Mouse (Mus musculus): ENCODE measurements around the gene Kmt2e. TPM values are rescaled to one million over a fixed set of nuclear protein-coding genes. Genes with fewer than 3 reads are reported as not detected.

The Kmt2e gene
- polyA plus RNA-seq, 1 experiment from 2014 or later: 45.4 TPM

GRCm38 (mm10) chr5:23513468-23513867, 79.2 kb downstream of the Kmt2e start:
- WGBS (ENCODE audit: insufficient replicate concordance): 86% methylated on average over 13 of the region's 13 CpGs
- Histone ChIP-seq H3K4me2 (no peak overlapping the region), H3K9ac (no peak overlapping the region), H3K4me1 (no peaks in the 10 kb centered on the region), H3K36me3 (peaks cover 42% of the 10 kb centered on the region), H3K27me3 (replicated peaks) (no peaks in the 10 kb centered on the region), H3K27ac (no peak overlapping the region), H3K4me3 (no peak overlapping the region), H3K9me3 (replicated peaks) (no peaks in the 10 kb centered on the region)
- ATAC-seq: no peak

DNA sequence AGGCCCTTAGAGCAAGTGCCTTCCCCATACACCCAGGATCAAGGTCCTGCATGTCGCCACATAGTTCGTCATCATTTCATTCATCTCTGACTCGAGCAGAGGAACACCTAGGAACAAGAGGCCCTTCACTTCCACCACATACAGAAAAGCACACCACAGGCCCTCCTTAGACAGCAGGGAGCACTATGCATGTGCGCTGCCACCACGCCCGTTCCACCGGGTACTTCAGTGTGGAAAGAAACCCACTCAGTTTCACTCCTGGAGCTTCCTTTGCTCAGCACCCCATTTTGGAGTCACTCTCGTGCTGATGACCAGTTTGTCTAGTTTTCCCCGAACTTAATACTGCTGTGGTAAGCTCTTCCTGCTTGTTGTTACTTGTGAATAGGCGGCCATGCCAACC, 80.8 kb downstream of the Kmt2e start:
- Histone ChIP-seq H3K27ac (no peak overlapping the region), H3K36me3 (peaks cover 42% of the 10 kb centered on the region), H3K9me3 (replicated peaks) (no peaks in the 10 kb centered on the region), H3K4me3 (no peak overlapping the region), H3K27me3 (replicated peaks) (no peaks in the 10 kb centered on the region), H3K9ac (no peak overlapping the region), H3K4me1 (0 out of 2 replicates have a peak, but pooled peaks cover 7% of the 10 kb centered on the region), H3K4me2 (no peak overlapping the region)
- no peak for ATAC-seq
- WGBS (ENCODE audit: insufficient replicate concordance): 78% methylated on average over 10 of the region's 10 CpGs

DNA sequence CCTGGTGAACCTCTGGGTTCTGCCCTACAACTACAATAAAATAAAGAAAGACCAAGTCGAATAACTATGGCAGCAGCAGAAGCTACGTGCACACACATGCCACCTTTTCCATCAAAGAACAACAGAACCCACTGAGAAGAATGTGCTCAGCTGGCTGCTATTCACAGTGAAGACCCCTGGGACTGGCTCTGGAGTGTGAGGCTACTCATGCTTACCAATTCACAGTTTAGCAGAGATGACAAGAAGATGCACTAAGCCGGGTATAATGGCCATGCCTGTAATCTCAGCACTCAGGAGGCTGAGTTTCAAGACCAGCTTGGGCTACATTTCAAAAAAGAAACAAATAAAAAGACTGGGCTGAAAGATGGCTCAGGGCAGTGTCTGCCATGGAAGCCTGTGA, 82.7 kb downstream of the Kmt2e start:
- Histone ChIP-seq H3K9me3 (replicated peaks) (no peaks in the 10 kb centered on the region), H3K4me3 (no peak overlapping the region), H3K4me1 (0 out of 2 replicates have a peak, but pooled peaks cover 7% of the 10 kb centered on the region), H3K36me3 (peaks cover 42% of the 10 kb centered on the region), H3K27ac (no peak overlapping the region), H3K4me2 (no peak overlapping the region), H3K27me3 (replicated peaks) (no peaks in the 10 kb centered on the region), H3K9ac (no peak overlapping the region)
- ATAC-seq: no peak
- WGBS (ENCODE audit: insufficient replicate concordance): 83% methylated on average over 3 of the region's 3 CpGs

DNA sequence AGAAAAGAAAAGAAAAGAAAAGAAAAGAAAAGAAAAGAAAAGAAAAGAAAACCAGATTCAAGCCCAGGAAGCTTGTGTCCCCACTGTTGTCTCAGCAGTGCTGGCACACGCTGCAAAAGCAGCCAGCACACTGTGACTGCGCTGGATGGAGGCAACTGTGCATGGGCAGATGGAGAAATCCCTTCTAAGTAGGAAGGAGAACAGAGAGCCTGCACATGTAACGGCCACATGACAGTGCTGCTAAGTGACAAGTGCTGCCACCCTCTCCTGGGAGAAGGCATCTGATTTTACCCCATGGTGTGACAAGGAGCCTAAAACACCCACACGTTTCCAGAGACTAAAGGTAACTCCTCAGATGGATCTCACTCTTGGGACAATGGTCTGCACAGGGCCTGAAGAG, 83.6 kb downstream of the Kmt2e start:
- Histone ChIP-seq H3K4me3 (no peak overlapping the region), H3K9me3 (replicated peaks) (no peaks in the 10 kb centered on the region), H3K27me3 (replicated peaks) (no peaks in the 10 kb centered on the region), H3K4me1 (peaks cover 7% of the 10 kb centered on the region; the same call in 1 of the 2 replicates), H3K36me3 (peaks cover 44% of the 10 kb centered on the region), H3K9ac (no peak overlapping the region), H3K27ac (no peak overlapping the region), H3K4me2 (no peak overlapping the region)
- WGBS (ENCODE audit: insufficient replicate concordance): 75% methylated on average over 4 of the region's 4 CpGs
- no peak for ATAC-seq

DNA sequence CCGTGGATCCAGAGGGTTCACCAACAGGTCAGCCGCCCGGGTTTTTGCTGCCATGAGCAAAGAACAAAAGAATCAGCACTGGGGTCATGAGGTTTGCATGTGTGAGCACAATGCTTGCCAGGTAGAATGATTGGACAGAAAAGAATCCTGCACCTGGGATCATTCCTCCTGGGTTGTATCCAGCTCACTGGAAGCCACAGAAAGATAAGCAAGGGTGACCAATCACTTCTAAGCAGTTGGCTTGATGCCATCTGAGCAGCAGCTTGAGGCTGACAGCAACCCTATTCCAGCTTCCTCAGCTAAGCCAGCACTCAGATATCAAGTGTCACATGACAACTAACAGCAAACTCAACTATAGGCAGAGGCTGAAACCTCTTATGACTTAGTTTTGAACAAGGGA, 84.4 kb downstream of the Kmt2e start:
- Histone ChIP-seq H3K9me3 (replicated peaks) (no peaks in the 10 kb centered on the region), H3K27me3 (replicated peaks) (no peaks in the 10 kb centered on the region), H3K4me2 (no peak overlapping the region), H3K36me3 (peaks cover 38% of the 10 kb centered on the region), H3K27ac (no peak overlapping the region), H3K9ac (no peak overlapping the region), H3K4me3 (no peak overlapping the region), H3K4me1 (peaks cover 7% of the 10 kb centered on the region; the same call in 1 of the 2 replicates)
- no peak for ATAC-seq
- WGBS (ENCODE audit: insufficient replicate concordance): 71% methylated on average over 3 of the region's 3 CpGs

DNA sequence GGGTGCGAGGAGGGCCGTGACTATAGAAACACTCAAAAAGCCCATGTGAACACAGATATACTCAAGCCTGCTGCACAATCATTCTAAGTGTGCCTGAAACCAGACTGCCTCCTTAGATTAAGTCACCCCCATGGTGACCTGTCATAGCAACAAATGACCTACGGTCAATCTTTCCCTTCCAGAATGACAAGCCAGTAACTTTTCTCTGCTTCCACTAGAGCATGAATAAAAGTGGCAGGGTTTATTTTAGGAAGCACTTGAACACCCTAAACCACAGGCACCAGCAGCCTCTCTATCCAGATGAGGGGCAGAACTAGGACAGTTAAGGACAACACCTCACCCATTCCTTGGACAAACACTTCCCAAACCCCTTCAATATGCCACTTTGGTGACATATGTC, 85.4 kb downstream of the Kmt2e start:
- 81% methylated on average over 3 of the region's 3 CpGs for WGBS (ENCODE audit: insufficient replicate concordance)
- Histone ChIP-seq H3K36me3 (peaks cover 37% of the 10 kb centered on the region), H3K4me2 (no peak overlapping the region), H3K9me3 (replicated peaks) (no peaks in the 10 kb centered on the region), H3K27me3 (replicated peaks) (no peaks in the 10 kb centered on the region), H3K27ac (no peak overlapping the region), H3K4me1 (peaks cover 7% of the 10 kb centered on the region; the same call in 1 of the 2 replicates), H3K4me3 (no peak overlapping the region), H3K9ac (no peak overlapping the region)
- no peak for ATAC-seq

GRCm38 (mm10) chr5:23521645-23522044, 87.4 kb downstream of the Kmt2e start:
- H3K27me3 ChIP-seq (replicated peaks): no peaks in the 10 kb centered on the region
- H3K4me1 ChIP-seq: peaks cover 7% of the 10 kb centered on the region; the same call in 1 of the 2 replicates
- peaks cover 30% of the 10 kb centered on the region for H3K36me3 ChIP-seq
- H3K9ac ChIP-seq: no peak overlapping the region
- ATAC-seq: no peak
- H3K9me3 ChIP-seq (replicated peaks): no peaks in the 10 kb centered on the region
- H3K4me2 ChIP-seq: no peak overlapping the region
- WGBS (ENCODE audit: insufficient replicate concordance): 81% methylated on average over 1 of the region's 1 CpGs
- no peak overlapping the region for H3K27ac ChIP-seq
- H3K4me3 ChIP-seq: no peak overlapping the region

GRCm38 (mm10) chr5:23523936-23524335, 89.7 kb downstream of the Kmt2e start:
- 79% methylated on average over 3 of the region's 3 CpGs for WGBS (ENCODE audit: insufficient replicate concordance)
- H3K4me1 ChIP-seq: peaks cover 6% of the 10 kb centered on the region; the same call in 1 of the 2 replicates
- no peak overlapping the region for H3K4me3 ChIP-seq
- H3K36me3 ChIP-seq: peaks cover 24% of the 10 kb centered on the region
- H3K27ac ChIP-seq: no peak overlapping the region
- H3K9me3 ChIP-seq (replicated peaks): no peaks in the 10 kb centered on the region
- no peaks in the 10 kb centered on the region for H3K27me3 ChIP-seq (replicated peaks)
- H3K4me2 ChIP-seq: no peak overlapping the region
- H3K9ac ChIP-seq: no peak overlapping the region
- ATAC-seq: no peak

- no peaks in the 10 kb centered on the region; the same call in 1 of the 2 replicates for H3K4me1 ChIP-seq
- H3K27ac ChIP-seq: no peak overlapping the region
- 71% methylated on average over 3 of the region's 3 CpGs for WGBS (ENCODE audit: insufficient replicate concordance)
- no peak for ATAC-seq
- no peak overlapping the region for H3K9ac ChIP-seq
- H3K27me3 ChIP-seq (replicated peaks): no peaks in the 10 kb centered on the region
- H3K9me3 ChIP-seq (replicated peaks): no peaks in the 10 kb centered on the region
- H3K36me3 ChIP-seq: peaks cover 24% of the 10 kb centered on the region
- no peak overlapping the region for H3K4me2 ChIP-seq
- no peak overlapping the region for H3K4me3 ChIP-seq
Measured at GRCm38 (mm10) chr5:23524621-23525020, 90.4 kb downstream of the Kmt2e start.

DNA sequence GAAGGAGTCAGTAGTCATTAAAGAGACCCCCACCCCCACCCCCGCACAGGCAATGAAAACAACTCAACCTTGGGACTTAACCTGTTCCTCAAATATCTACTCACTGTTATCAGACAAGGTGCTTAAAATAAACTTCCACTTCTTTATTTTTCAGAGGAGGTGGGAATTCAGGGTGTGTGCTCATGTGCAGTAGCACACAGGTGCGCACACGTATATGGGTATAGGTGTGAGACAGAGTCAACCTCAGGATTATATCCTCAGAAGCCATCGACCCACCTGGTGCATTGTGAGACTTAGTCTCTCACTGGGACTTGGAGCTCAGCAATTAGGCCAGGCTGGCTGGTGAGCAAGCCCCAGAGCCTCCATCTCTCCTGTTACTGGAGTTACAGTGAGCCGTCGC, 96.9 kb downstream of the Kmt2e start:
- Histone ChIP-seq H3K4me3 (no peak overlapping the region), H3K4me1 (no peaks in the 10 kb centered on the region), H3K4me2 (no peak overlapping the region), H3K9ac (no peak overlapping the region), H3K36me3 (0 out of 2 replicates have a peak, but pooled peaks cover 10% of the 10 kb centered on the region), H3K27ac (no peak overlapping the region), H3K9me3 (replicated peaks) (no peaks in the 10 kb centered on the region), H3K27me3 (replicated peaks) (no peaks in the 10 kb centered on the region)
- WGBS (ENCODE audit: insufficient replicate concordance): 87% methylated on average over 6 of the region's 6 CpGs
- no peak for ATAC-seq

DNA sequence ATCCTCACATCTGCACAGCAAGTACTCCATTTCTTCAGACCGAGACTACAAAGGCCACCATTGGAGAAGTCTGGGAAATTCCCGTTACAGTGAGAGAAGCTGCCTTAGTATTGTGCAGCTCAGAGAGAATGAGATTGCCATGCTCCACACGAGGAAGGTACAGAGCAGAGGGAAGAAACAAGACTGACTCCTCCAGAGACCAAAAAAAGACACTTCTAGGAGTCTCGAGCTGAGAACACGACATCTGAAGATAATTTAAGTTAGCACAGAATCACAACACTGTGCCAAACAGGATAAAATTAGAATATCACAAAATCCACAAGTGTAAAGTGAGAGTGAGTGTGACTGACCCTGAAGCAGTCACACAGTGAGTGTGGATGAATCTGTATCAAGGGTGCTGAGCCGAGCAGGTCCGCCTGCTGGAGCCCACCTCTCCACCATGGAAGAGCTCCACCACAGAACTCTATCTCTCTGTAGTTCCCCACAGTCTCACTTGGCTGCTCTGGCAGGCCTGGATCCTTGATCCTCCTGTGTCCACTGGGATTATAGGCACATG, 97.4 kb downstream of the Kmt2e start:
- H3K36me3 ChIP-seq: 0 out of 2 replicates have a peak, but pooled peaks cover 10% of the 10 kb centered on the region
- H3K4me2 ChIP-seq: no peak overlapping the region
- H3K9me3 ChIP-seq (replicated peaks): no peaks in the 10 kb centered on the region
- H3K27me3 ChIP-seq (replicated peaks): no peaks in the 10 kb centered on the region
- ATAC-seq: no peak
- 74% methylated on average over 7 of the region's 7 CpGs for WGBS (ENCODE audit: insufficient replicate concordance)
- no peaks in the 10 kb centered on the region for H3K4me1 ChIP-seq
- H3K4me3 ChIP-seq: no peak overlapping the region
- H3K9ac ChIP-seq: no peak overlapping the region
- H3K27ac ChIP-seq: no peak overlapping the region

GRCm38 (mm10) chr5:23535692-23536091, 101.5 kb downstream of the Kmt2e start:
- Histone ChIP-seq H3K4me2 (no peak overlapping the region), H3K4me3 (no peak overlapping the region), H3K27me3 (replicated peaks) (no peaks in the 10 kb centered on the region), H3K9me3 (replicated peaks) (no peaks in the 10 kb centered on the region), H3K9ac (no peak overlapping the region), H3K4me1 (no peaks in the 10 kb centered on the region), H3K36me3 (peaks cover 20% of the 10 kb centered on the region), H3K27ac (no peak overlapping the region)
- WGBS (ENCODE audit: insufficient replicate concordance): 78% methylated on average over 7 of the region's 7 CpGs
- no peak for ATAC-seq

- Histone ChIP-seq H3K9me3 (replicated peaks) (no peaks in the 10 kb centered on the region), H3K27ac (no peak overlapping the region), H3K36me3 (no peaks in the 10 kb centered on the region), H3K4me3 (no peak overlapping the region), H3K4me2 (no peak overlapping the region), H3K27me3 (replicated peaks) (no peaks in the 10 kb centered on the region), H3K9ac (no peak overlapping the region), H3K4me1 (peaks cover 16% of the 10 kb centered on the region)
- WGBS (ENCODE audit: insufficient replicate concordance): 68% methylated on average over 5 of the region's 5 CpGs
- ATAC-seq: no peak
Measured at GRCm38 (mm10) chr5:23551687-23552086, 117.4 kb downstream of the Kmt2e start.

All from liver, embryonic 12.5 days (tissue).